Mouse (Mus musculus) left cerebral cortex, postnatal 25 days (tissue): ENCODE measurements around the gene Hist2h3c1. TPM values are rescaled to one million over a fixed set of nuclear protein-coding genes. Genes with fewer than 3 reads are reported as not detected.
"Not testable (repeated sequence)": the region's sequence is repeated elsewhere in the genome, so short reads cannot be mapped to it uniquely, and the experiment has no call there.

Experiments
- DNase-seq, 2 experiments: peaks; one replicate each; pipeline ENCODE4 v3.0.0; 2022; ENCODE audit warnings: low spot score in 2 of 2, mixed read lengths in 1 of 2
- intact Hi-C: fragments of 180-260 bp; cut with DNase I; formaldehyde crosslinking; loops from one replicate; pipeline ENCODE4 v1.15.1; 2025
- total RNA-seq, 2 experiments: library from RNA; stranded (reverse); gene quantifications; 2 replicates each; pipeline ENCODE4 v1.2.3; 2021

The Hist2h3c1 gene
- total RNA-seq, 2 experiments from 2014 or later = not detected

DNA sequence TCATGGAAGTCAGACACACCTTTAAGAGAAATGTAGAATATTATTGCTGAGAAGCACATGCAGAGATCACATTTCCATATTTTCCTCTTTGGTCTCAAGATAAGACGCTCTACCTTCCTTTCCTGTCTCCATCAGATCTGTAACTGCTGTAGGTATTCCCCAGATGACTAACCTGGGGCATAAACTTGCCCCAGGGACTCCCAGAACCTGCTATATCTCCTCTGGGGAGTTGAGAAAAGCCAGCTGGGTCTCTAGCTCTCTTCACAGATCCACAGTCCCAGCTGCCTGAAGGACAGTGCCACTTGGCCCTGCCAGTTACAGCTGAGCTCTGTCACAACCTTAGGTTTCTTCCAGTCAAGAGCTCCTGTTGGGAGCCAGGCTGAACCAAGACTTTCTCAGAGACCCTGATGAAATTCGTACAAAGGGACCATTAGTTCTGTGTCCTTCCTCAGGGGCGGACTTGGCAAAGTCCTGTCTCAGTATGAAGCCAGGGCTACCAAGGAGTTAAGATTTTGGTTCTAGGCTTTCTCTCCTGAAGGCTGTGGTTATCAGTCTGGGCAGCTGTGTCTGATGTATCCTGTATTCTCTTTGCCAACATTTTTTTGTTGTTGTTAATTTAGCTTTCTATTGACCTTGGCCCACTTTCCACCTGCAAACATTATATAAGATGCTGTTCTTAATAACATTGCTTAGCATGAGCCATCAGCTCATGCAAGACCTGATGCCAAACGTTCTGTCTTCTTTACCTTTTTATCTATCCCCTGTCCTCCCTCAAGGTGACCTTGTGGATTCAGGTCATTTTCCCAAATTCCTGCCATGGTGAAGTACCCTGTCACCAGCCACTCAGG is 15.4 kb upstream of the Hist2h3c1 start:
- intact Hi-C loops = no loop called here
- DNase-seq = no peak

DNA sequence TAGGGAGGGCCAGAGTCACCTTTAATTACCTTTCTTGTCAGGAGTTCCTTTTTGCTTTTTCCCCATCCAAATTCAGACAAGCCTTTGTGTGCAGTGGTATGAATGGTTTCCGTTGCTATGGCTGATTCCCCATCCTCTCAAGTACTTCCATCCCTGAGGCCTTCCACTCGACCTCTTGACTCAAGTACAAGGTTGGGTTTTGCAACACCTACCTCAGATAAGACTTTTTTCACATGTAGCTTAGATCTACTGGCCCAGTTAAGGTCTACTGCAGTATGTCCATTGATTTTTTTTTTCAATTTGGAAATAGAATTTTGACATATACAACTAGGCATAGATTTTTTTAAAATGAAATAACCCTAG is 14.7 kb upstream of the Hist2h3c1 start:
- intact Hi-C loops = no loop called here

DNA sequence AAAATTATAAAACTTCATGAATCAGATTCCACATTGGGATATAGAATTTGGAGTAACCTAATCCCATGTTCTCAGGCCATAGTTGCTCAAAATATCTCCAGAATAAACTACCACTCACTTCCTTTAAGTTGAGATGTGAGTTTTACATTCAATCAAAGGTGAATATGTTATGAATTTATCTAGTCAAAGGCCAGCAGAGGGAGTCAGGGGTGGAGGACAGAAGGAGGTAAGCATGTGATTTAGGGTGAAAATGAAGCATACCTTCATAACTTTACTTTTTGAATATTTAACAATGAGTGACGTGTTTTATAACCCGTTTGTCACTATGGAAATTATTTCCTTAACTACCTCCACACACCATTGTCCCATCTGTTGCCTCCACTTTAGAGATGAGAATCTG is 11.6 kb upstream of the Hist2h3c1 start:
- no peak for DNase-seq
- intact Hi-C loops = no loop called here

More for the DNA sequence above, 14.7 kb upstream of the Hist2h3c1 start:
- no peak for DNase-seq

DNA sequence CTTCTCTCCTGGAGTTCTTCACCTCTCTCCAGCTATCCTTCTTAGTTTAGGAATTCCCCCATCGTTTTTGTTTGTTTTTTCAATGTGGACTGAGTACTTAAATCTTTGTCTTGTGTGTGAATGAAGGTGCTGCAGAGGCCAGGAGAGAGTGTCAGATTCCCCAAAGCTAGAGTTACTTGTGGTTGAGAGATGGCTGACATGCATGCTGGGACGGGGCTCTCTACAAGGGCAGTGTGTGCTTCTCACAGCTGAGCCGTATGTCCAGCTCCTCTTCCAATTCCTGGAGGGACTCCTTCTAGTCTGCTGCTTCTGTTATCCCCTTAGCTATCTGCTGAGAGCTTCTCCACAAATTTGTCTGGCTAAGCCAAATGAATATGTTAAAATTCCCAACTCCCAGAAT is 10.6 kb upstream of the Hist2h3c1 start:
- intact Hi-C loops = no loop called here
- no peak for DNase-seq

DNA sequence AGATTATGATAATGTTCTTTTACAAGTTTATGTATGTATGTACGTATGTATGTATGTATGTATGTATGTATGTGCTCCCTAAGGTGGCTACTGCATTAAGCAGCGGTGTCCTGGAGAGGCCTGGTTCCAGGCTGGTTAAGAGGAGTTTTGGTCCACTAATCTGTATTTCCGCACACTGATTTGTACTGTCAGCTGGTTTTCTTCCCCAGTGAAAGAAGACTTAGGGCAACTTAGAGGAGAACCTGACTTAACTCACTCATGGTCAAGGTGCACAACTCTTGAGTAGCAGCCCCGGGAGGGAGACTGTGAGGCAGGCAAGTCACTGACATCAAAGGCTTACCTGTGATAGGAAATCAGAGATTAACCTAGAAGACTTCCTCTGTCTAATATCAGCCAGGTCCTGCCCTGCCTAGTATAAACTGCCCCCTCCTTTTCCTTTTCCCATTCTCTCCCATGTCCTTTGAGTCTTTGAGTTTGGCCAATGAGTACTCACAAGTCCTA is 9.6 kb upstream of the Hist2h3c1 start:
- no peak for DNase-seq
- intact Hi-C loops = no loop called here

DNA sequence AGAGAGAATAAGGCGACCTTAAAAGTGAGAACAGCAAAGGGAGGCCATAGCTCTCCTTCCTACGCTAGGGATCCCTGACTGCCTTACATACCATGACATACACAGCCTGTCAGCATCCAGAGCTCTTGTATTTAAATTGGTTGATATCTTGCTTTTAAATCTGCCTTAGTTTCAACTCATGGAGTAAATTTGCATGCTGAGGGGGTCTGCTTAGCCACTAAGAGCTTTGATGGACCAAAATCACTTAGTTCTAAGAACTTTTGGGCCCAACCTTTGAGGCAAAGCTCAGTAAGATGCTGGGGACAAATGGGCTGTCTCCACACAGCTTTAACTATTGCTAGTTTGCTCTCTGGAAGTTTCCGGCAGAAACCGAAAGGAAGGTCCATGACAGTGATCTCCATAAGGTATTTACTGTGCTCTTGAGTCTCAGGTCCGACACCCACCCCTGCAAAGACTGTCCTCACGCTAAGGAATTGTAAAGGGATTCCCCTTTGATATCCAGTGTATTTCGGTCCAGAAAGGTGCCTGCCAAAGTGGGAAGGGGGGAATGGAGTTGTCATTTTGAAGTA is 9.1 kb upstream of the Hist2h3c1 start:
- no peak for DNase-seq
- intact Hi-C loops = no loop called here

DNA sequence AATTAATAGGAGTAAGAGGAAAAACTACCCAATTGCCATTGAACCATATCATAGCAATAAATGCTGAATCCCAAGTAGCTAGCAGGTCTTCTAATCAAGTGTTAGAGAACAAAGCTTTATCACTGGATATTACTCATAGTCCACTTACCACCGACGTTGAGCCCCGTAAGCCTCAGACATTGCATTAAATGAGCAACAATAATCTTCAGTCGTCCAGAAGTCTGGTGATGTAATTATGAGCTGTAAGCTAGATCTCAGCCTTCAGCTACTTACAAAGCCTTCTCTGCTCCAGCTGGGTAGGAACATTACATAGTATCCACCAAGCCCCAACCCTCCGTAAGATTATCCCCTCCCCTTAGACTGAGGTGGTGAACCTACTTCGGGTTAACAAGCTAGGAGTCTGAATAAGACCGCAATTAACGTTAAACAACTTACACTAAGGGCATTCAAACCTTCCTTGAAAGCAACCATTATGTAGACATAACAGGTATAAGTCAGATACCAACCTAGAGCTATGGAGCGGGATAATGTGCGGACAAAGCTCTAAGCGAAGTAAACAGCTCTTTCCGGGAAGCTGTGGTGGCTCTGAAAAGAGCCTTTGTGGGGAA is 8.5 kb upstream of the Hist2h3c1 start:
- no peak for DNase-seq
- intact Hi-C loops = no loop called here

DNA sequence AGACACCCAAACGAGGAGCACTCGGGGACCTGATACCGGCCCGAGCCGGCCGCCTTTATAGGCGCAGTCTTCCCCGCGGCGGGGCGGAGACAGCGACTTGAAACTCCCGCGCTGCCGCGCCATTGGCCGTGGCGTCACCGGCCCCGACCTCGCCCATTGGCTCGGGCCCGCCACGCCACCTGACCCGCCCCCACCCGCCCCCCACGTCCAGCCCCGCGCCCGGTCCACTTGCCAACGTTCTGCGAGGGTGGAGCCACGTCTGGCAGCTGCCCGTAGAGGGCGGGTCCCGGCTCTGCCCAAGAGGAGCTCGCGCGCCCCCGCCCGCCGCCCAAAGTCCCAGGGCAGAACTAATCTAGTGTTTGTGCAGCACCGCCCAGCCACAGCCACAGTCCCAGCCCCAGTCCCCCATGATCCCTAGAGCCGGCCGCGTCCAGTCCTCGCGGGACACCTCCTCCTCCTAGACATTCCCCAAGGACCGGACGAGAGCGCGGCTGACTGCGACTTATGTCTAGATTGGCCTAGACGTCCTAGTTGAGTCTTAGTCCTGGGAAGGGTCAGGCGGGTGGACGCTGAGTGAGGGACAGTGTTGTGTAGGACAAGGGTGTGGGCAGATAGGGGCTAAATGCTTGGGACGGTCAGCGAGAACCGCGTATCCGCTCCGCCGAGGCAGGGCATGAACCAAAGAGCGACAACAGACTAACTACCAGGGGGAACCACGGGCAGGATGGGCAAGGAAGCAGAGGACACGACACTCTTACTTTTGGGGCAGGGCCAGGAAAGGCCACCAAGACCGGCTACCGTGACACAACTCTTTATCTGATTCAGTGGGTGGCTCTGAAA is 7.3 kb upstream of the Hist2h3c1 start, which contains the start of gene Hist2h3c2:
Gene Hist2h3c2 (minus strand): TSS at position 174 of the 840 bp plus-strand sequence.
- peak; percentile 33 to 62 for DNase-seq
- intact Hi-C loops = not testable (repeated sequence)

DNA sequence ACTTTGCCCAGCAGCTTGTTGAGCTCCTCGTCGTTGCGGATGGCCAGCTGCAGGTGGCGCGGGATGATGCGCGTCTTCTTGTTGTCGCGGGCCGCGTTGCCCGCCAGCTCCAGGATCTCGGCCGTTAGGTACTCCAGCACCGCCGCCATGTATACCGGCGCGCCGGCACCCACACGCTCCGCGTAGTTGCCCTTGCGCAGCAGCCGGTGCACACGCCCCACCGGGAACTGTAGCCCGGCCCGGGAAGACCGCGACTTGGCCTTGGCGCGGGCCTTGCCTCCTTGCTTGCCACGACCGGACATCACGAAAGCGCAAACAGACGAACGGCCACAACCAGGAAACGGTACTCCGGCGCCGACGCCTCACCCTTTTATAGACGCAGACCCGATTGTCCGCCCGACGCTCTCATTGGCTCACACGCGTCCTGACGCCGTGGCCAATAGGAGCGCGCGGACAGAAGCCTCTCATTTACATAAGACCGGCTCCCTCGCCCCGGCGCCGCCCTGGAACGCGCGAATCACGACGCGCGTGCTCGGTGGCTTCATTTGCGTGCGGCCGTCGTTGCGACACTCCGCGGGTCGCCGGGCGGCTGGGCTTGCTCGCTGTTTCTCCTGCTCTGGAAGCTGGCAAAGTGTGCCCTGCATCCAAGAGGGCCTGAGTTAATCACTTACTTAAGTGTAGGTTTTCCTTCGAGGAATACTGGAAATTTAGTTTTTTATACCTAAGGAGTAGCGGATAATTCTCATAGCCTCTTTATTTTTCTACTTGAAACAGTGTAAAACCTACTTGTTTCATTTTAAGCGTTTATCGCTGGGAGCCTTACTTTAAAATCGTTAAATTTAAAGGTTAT is 6.3 kb upstream of the Hist2h3c1 start, which contains the start of gene Hist2h2aa2:
Gene Hist2h2aa2 (minus strand): TSS at position 328 of the 850 bp plus-strand sequence.
- DNase-seq = peak; percentile 97 to 98
- intact Hi-C loops = not testable (repeated sequence)

DNA sequence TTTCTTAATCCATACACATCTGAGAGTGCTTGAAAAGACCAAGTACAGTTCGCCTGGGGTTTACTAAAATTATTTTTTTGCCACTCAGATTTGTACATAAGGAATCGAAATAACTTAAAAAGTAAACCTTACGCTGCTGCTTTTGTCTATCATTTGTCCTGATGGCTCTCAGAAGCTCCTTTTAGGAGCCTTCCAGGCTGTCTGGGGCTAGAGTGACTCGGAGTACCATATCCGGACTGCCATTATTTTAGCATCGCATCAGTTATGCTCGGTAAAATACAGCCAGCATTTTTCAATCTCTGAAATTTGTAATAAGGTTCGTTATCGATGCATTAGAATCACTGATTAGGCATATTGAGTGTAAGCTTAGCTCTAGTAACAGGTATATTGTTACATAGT is 5.7 kb upstream of the Hist2h3c1 start:
- intact Hi-C loops = no loop called here
- DNase-seq = no peak

DNA sequence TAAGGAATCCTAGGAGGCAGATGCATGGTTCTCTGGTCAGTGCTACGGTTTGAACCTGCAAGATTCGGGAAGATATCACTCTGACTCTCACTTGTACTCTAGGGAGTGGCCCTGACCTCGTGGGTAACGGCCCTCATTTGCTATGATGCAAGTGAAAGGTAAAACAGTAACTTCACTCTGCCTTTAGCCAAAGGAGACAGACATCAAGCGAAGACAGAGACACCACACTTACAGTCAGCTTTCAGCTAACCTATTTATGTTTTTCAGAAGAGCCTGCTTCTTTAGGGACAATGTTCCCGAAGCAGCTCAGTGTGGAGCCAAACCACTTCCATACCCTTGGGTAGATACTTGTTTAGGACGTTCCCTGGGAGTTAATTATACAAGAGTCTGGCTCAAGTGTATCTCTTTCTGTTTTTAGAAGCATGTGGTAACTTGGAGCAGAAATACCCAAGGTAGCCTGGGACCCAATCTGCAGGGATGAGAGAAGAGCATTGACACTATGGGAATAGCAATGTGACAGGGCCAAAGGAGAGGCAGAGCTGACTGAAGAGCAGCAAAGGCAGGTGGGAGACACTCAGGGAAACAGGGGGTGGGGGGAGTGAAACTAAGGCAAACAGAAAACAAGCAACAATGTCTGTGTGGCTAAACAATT is 2.4 kb upstream of the Hist2h3c1 start:
- DNase-seq = no peak

DNA sequence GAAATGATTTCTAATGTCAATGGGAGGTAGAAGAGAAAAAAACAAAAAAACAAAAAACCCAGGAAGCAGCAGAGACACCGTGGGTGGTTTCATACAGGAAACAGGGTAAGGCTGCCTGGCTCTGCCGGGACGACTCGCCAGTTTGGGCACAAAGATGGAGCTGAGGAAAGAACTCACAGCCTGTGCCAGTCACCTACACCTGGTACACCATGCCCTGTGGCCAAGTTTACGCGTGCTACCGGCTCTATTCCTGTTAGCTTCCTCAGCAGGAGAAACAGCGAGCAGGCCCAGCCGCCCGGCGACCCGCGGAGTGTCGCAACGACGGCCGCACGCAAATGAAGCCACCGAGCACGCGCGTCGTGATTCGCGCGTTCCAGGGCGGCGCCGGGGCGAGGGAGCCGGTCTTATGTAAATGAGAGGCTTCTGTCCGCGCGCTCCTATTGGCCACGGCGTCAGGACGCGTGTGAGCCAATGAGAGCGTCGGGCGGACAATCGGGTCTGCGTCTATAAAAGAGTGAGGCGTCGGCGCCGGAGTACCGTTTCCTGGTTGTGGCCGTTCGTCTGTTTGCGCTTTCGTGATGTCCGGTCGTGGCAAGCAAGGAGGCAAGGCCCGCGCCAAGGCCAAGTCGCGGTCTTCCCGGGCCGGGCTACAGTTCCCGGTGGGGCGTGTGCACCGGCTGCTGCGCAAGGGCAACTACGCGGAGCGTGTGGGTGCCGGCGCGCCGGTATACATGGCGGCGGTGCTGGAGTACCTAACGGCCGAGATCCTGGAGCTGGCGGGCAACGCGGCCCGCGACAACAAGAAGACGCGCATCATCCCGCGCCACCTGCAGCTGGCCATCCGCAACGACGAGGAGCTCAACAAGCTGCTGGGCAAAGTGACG is 1.2 kb upstream of the Hist2h3c1 start, which contains the start of gene Hist2h2aa1:
Gene Hist2h2aa1 (plus strand): TSS at position 495 of the 884 bp plus-strand sequence.
- DNase-seq = peak; percentile 89 to 90
- intact Hi-C loops = not testable (repeated sequence)

More for the DNA sequence above, 2.4 kb upstream of the Hist2h3c1 start:
- intact Hi-C loops = no loop called here

DNA sequence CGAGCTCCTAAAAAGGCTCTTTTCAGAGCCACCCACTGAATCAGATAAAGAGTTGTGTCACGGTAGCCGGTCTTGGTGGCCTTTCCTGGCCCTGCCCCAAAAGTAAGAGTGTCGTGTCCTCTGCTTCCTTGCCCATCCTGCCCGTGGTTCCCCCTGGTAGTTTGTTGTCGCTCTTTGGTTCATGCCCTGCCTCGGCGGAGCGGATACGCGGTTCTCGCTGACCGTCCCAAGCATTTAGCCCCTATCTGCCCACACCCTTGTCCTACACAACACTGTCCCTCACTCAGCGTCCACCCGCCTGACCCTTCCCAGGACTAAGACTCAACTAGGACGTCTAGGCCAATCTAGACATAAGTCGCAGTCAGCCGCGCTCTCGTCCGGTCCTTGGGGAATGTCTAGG is 467 bp upstream of the Hist2h3c1 start:
- intact Hi-C loops = not testable (repeated sequence)

DNA sequence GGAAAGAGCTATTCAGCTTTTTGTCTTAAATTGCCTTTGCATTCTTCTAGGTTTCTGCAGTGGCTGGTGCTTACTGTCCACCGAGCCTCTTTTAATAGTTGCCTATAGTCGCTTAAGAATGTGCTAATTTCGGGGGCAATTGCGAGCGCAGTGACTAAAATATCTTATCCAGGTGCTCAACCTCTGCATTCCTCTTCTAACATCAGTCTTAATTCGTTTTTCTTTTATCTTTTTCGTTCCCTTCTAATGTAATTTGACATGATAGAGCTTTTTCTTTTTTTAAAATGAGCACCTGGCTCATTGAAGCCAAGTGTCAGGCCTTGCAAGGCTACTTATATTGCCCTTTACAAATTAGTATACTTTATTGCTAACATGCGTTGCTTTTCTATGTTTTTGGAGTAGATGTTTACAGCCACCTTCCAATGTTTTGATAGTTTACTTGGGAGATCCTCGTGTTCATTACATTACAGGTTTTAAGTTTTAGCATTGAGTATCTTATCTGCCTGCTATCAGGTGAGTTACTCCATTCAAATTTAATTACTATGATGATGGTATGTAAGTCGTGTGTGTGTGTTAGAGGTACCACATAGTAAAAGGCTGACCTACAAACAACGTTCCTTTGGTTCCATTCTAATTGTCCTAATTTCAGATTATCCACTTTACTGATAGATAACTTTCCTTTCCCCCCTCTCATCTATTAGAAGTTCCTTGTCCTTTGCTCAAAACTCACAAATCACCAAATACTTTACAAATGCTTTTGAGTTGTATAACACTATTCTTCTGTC is 1.1 kb downstream of the Hist2h3c1 start:
- intact Hi-C loops = no loop called here
- no peak for DNase-seq

More for the DNA sequence above, 467 bp upstream of the Hist2h3c1 start:
- DNase-seq = not testable (repeated sequence)

DNA sequence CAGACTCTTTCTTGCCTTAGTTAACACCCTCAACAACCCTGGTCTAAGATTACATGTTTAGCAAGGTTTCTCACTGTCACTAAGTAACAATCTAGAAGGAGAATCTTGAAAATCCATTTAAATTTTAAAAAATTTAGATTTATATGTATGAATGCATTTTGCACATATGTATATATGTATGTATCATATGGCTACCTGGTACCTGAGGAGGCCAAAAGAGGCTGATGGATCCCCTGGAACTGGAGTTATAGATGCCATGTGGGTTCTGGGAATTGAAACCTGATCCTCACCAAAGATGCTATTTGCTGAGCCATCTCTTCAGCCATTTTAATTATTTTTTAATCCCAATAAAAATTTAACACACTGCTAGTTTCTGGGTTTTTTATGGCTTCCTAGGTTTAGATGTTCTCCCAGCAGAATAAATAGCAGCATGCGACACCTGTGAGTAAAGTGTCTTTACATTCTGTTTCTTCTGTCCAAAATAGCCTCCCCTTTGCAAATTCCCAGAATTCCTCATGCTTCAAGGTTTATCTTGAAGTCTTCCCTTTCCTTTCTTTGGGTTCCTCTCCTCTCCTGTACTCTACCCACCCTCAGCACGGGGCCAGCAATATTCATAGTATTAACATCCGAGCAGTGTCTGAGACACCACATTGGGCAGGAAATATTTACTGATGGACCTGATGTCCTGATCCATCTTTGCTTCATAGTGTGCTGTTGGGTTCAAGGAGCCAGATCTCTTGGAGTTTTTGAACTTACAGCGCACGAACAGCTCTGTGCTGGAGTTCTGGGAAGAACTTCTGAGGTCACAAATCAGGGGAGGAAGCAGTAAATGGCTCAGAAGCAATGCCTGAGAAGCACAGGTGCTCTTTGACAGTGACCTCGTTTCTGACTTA is 1.9 kb downstream of the Hist2h3c1 start:
- intact Hi-C loops = no loop called here
- DNase-seq = no peak

DNA sequence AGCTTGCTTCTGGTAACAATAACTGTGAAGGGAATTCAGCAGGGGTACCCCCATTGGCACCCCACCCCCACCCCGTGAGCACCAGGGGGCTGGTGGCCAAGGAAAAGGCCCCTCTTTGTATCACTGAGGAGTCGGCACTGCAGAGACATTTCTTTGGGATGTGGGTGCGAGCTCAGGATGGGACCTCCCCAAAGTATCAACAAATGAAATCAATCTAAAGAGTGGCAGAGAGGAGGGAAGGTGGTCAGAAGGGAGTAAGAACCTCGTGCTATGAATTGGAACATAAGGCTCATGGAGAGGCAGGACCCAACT is 2.5 kb downstream of the Hist2h3c1 start:
- no peak for DNase-seq
- intact Hi-C loops = no loop called here
